Mouse (Mus musculus): ENCODE measurements around the gene Nat9. TPM values are rescaled to one million over a fixed set of nuclear protein-coding genes. Genes with fewer than 3 reads are reported as not detected.
A peak's percentile ranks its signal among the peaks of the same experiment; 100 is the strongest.

Nat9 gene
- polyA plus RNA-seq, 1 experiment from 2014 or later = 41.6 TPM

DNA sequence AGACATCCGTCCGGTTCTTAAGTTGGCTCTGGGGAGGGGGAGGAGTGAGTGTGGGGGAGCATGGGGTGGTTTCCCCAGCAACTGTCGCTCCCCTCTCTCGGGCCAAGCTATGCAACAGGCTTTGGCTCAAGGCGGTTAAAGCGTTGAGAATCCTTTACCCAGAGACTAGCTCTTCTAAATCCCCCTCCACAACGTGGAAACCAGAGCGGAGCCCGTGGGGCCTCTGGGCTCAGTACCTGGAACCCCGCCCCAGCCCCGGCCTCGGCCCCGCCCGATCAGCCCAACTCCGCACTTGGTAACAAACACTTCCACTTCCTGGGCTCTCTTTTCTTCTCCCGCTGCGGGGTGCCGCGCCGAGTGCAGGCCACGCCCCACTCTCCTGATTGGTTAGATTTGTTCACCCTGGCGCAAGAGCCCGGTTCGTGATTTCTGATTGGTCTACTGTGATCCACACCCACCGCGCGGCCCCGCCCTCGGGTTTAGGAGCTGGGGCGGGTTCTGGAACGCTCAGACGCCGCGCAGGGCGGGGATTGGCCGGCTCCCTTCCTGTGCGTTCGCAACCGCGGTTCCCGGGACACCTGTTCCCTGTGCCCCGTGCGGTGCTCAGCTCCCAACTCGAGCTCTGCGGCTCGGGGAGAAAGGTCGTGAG lies 24.7 kb downstream of the Nat9 start, which contains the start of gene Slc9a3r1:
TSS of gene Slc9a3r1 (plus strand) at position 510 of the 649 bp plus-strand sequence.
- Histone ChIP-seq H3K27me3 (peaks cover 42% of the 10 kb centered on the region), H3K4me3 (replicated peaks) (peak within 1 kb of the TSS; percentile 65), H3K9me3 (replicated peaks) (no peaks in the 10 kb centered on the region), H3K4me1 (peaks cover 35% of the 10 kb centered on the region), H3K27ac (replicated peaks) (0 out of 2 replicates have a peak within 1 kb of the TSS, but pooled peaks have one; percentile 58), H3K9ac (peak within 1 kb of the TSS; percentile 45), H3K36me3 (no peaks in the 10 kb centered on the region), H3K4me2 (replicated peaks) (peak within 1 kb of the TSS; percentile 94)
- WGBS = under 1% methylated on average over 47 of the region's 47 CpGs
- ATAC-seq (ENCODE audit: insufficient number of reproducible peaks, low FRiP score, low TSS enrichment, low read depth) = peak; percentile 96

DNA sequence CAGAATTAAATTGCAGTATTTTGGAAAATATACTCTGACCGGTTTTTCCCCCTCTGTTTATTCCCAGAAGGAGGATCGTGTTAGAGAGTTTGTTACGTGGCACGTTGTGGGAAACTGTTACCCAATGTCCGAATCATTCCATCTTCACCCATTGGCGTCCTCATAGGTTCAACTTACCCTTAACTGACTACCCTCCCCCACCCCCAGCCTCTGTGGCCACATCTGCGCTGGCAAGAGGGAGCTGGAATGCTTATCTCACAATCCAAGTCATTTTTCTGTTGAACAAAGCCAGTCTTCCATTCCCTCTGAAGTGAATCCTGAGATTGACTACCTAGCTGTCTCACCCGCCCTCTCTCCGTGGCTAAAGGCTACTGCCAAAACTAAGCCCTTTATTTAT lies 25.5 kb downstream of the Nat9 start:
- H3K36me3 ChIP-seq = no peaks in the 10 kb centered on the region
- H3K4me2 ChIP-seq (replicated peaks) = peak overlapping the region; percentile 94
- no peak overlapping the region for H3K9ac ChIP-seq
- no peak for ATAC-seq (ENCODE audit: insufficient number of reproducible peaks, low FRiP score, low TSS enrichment, low read depth)
- peak overlapping the region; percentile 65 for H3K4me3 ChIP-seq (replicated peaks)
- H3K9me3 ChIP-seq (replicated peaks) = no peaks in the 10 kb centered on the region
- peaks cover 35% of the 10 kb centered on the region for H3K4me1 ChIP-seq
- 16% methylated on average over 9 of the region's 9 CpGs for WGBS
- H3K27ac ChIP-seq (replicated peaks) = 0 out of 2 replicates have a peak overlapping the region, but pooled peaks have one; percentile 58
- H3K27me3 ChIP-seq = peaks cover 42% of the 10 kb centered on the region

DNA sequence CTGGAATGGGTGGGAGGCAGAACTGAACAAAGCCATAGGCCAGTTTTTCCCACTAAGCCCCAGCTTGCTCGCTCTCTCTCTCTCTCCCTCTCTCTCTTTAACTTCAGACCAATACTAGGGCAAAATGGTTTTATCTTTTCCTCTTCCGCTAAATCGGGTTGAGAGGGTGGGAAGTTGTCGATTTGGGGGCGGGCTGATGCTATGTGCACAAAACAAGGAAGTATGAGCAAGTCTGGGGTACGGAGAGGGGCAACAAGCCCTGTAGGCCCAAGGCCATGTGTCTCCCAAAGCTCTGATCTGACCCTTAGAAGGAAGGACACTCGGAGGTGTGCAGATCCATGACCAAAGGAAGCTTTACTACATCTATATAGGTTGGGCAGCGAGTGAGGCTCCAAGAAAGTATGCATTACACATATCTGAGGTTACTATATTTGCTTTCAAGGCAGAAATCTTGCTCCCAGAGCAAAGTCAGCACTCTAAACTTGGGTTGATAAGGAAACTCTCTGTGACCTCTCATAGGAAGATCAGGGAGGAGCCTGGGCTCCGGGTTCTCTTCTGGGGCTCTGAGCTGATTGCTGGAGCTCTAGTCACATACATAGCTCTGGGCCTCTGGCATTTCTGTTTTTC lies 26.0 kb downstream of the Nat9 start:
- WGBS = 62% methylated on average over 9 of the region's 9 CpGs
- H3K4me1 ChIP-seq = peaks cover 35% of the 10 kb centered on the region
- no peak overlapping the region for H3K4me3 ChIP-seq (replicated peaks)
- peaks cover 42% of the 10 kb centered on the region for H3K27me3 ChIP-seq
- no peak overlapping the region for H3K4me2 ChIP-seq (replicated peaks)
- no peaks in the 10 kb centered on the region for H3K36me3 ChIP-seq
- H3K9ac ChIP-seq = no peak overlapping the region
- H3K27ac ChIP-seq (replicated peaks) = no peak overlapping the region
- ATAC-seq (ENCODE audit: insufficient number of reproducible peaks, low FRiP score, low TSS enrichment, low read depth) = no peak
- no peaks in the 10 kb centered on the region for H3K9me3 ChIP-seq (replicated peaks)

DNA sequence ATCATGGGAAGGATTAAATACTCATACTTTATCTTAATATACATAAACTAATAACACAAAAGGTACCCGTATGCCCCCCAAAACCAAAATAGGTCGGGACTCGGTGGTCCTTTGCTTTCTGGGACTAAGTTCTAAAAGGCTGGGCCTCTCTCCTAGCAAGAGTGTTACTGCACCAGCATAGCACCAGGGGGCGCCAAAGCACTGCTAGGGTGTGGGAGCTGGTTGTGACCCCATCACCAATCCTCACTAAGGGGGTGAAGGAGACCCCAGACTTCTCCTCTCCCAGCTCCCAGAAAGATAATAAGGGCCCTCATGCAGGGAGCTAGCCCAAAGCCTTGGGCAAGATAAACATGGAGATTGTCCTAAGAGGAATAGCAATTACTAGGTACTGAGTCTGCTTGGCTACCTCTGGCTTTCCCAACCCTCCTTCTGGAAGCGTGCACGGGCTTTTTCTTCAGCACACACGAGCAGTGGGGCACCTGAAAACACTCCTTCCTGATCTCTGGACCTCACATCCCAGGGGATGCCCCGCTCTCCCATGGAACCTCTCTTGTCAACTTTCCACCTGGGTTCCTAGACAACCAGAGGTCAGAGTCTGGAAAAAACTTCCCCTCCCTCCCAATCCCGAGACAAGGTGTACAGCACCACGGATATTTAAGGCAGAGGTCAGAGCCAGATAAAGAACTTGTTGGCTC lies 26.6 kb downstream of the Nat9 start:
- Histone ChIP-seq H3K36me3 (no peaks in the 10 kb centered on the region), H3K27ac (replicated peaks) (no peak overlapping the region), H3K4me2 (replicated peaks) (no peak overlapping the region), H3K9me3 (replicated peaks) (no peaks in the 10 kb centered on the region), H3K4me3 (replicated peaks) (no peak overlapping the region), H3K9ac (no peak overlapping the region), H3K4me1 (peaks cover 35% of the 10 kb centered on the region), H3K27me3 (peaks cover 39% of the 10 kb centered on the region)
- no peak for ATAC-seq (ENCODE audit: insufficient number of reproducible peaks, low FRiP score, low TSS enrichment, low read depth)
- WGBS = 27% methylated on average over 10 of the region's 10 CpGs

DNA sequence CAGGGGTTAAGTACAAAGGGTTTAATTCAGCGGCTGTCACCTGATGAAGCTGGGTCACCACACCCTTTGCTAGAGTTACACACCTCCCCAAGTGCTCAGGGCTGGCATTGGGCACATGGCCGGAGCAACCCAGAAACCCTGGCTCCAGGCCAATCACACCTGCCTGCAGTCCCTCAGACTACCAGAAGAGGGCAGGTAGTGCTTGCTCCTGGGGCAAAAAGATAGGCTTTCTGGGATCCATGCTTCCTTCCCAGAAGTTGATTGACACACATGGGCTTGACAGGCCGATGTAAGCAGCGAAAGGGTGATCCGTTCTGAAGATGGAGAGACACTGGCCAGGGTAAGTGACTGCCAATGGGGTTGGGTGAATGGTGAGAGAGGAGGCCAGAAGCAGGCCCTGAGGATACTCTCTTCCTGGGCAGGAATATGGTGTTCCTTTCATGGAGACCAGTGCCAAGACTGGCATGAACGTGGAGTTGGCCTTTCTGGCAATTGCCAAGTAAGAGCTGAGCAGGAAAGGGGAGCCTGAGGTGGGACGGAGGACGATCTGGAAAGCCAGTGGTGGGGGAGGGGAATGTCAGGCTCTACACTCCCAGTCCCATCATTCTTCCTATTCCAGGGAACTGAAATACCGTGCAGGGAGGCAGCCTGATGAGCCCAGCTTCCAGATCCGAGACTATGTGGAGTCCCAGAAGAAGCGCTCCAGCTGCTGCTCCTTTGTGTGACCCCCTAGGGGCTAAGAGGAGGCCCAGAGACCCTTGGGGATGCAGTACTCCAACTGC lies 27.5 kb downstream of the Nat9 start:
- ATAC-seq (ENCODE audit: insufficient number of reproducible peaks, low FRiP score, low TSS enrichment, low read depth) = no peak
- Histone ChIP-seq H3K36me3 (no peaks in the 10 kb centered on the region), H3K27me3 (peaks cover 39% of the 10 kb centered on the region), H3K9me3 (replicated peaks) (no peaks in the 10 kb centered on the region), H3K4me1 (peaks cover 34% of the 10 kb centered on the region), H3K27ac (replicated peaks) (no peak overlapping the region), H3K4me2 (replicated peaks) (no peak overlapping the region), H3K9ac (no peak overlapping the region), H3K4me3 (replicated peaks) (no peak overlapping the region)
- 47% methylated on average over 11 of the region's 11 CpGs for WGBS

DNA sequence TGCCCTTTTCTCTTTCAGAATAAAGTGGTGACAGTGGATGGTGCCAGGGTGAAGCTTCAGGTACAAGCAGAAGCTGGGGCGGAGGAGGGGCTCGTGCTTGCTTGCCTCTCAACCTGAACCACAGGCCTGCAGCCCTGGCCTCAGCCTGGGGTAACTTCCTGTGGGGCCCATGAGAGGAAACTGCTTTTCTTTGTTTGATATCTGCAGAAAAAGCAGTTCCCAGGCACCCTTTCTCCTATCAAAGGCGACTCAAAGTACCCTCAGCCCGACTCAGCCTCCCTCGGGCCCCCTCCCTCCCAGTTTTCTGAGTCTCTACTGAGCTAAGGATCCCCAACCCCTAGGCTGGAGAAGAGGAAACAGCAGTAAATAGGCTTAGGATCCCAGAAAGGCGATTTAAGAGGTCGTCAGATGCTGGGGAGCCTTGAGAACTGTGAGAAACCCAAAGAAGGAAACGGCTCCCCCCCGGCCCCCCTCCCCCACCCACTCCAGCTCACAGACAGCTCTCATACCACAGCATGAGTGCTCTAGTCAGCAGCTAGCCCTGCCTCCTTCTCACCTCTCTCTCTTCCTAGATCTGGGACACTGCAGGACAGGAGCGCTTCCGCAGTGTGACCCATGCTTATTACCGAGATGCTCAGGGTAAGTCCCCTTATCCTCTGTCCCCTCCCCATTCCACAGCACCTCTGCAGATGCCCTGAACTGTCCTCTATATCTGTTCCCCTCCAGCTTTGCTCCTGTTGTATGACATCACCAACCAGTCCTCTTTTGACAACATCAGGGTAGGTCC lies 29.5 kb downstream of the Nat9 start:
- ATAC-seq (ENCODE audit: insufficient number of reproducible peaks, low FRiP score, low TSS enrichment, low read depth) = no peak
- Histone ChIP-seq H3K36me3 (no peaks in the 10 kb centered on the region), H3K9ac (no peak overlapping the region), H3K4me2 (replicated peaks) (no peak overlapping the region), H3K4me1 (peaks cover 22% of the 10 kb centered on the region), H3K4me3 (replicated peaks) (no peak overlapping the region), H3K27ac (replicated peaks) (no peak overlapping the region), H3K9me3 (replicated peaks) (no peaks in the 10 kb centered on the region), H3K27me3 (peaks cover 39% of the 10 kb centered on the region)
- whole genome bisulfite sequencing = 22% methylated on average over 12 of the region's 12 CpGs

DNA sequence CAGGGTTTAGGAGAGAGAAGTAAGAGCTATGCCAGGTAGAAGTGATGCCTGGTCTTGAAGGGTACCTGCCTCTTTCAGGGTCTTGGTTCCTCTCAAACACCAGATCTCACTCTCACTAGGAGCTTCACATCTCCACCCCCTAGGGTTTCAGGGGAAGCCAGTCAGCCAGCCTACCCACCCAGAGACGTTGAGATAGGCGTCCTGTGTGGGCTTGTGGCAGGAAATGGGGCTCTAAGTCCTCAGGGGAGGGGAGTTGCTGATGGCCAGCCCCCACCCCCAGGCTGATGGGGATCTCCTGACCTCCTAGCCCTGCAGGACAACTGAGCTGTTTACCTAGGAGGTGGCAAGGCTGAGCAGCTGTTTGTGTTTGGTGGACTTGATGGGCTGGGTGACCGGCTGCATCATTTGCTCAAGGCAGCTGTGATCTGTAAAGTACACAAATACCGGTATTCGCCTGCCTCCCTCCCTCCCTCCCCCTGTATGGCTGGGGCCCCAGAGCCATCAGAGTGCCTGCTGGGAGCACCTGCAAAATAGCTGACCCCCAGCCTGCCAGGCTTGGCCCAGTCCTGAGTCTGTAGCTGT lies 32.5 kb downstream of the Nat9 start:
- no peaks in the 10 kb centered on the region for H3K36me3 ChIP-seq
- H3K4me1 ChIP-seq = peaks cover 23% of the 10 kb centered on the region; the same call in 1 of the 2 replicates
- ATAC-seq (ENCODE audit: insufficient number of reproducible peaks, low FRiP score, low TSS enrichment, low read depth) = no peak
- H3K9me3 ChIP-seq (replicated peaks) = no peaks in the 10 kb centered on the region
- H3K27me3 ChIP-seq = peaks cover 40% of the 10 kb centered on the region
- H3K4me3 ChIP-seq (replicated peaks) = no peak overlapping the region
- H3K4me2 ChIP-seq (replicated peaks) = no peak overlapping the region
- no peak overlapping the region for H3K9ac ChIP-seq
- no peak overlapping the region for H3K27ac ChIP-seq (replicated peaks)
- 12% methylated on average over 5 of the region's 5 CpGs for WGBS

DNA sequence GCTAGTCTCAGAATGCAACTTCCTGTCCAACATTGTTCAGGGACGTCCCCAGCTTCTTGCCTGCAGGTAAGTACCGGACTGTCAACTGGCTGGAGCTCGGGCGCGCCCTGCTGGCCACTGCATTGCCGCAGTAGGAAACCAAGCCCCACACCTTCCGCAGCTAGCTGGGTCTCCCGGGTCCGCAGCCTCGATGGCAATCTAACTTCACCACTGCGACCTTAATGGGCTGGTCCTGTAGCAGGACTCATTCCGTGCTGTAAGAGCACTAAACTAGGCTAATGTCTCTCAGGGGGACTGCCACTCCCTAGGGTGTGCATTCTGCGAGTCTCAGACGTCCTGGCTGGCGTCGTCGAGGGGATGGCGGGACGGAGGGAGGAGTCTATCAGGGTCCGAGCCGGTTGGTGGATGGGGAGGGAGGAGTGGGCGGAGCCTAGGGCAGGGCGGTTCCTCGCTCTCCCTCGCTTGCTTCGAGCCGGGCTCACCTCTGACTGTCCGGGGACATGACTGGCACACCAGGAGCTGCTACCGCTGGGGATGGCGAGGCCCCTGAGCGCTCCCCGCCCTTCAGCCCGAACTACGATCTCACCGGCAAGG lies 33.9 kb downstream of the Nat9 start:
- peak overlapping the region; percentile 49 for H3K4me2 ChIP-seq (replicated peaks)
- H3K27me3 ChIP-seq = peaks cover 40% of the 10 kb centered on the region
- peak overlapping the region; percentile 31 for H3K4me3 ChIP-seq (replicated peaks)
- no peaks in the 10 kb centered on the region for H3K36me3 ChIP-seq
- ATAC-seq (ENCODE audit: insufficient number of reproducible peaks, low FRiP score, low TSS enrichment, low read depth) = peak; percentile 63
- WGBS = under 1% methylated on average over 35 of the region's 35 CpGs
- H3K9me3 ChIP-seq (replicated peaks) = no peaks in the 10 kb centered on the region
- H3K9ac ChIP-seq = no peak overlapping the region
- peaks cover 23% of the 10 kb centered on the region; the same call in 1 of the 2 replicates for H3K4me1 ChIP-seq
- no peak overlapping the region for H3K27ac ChIP-seq (replicated peaks)

DNA sequence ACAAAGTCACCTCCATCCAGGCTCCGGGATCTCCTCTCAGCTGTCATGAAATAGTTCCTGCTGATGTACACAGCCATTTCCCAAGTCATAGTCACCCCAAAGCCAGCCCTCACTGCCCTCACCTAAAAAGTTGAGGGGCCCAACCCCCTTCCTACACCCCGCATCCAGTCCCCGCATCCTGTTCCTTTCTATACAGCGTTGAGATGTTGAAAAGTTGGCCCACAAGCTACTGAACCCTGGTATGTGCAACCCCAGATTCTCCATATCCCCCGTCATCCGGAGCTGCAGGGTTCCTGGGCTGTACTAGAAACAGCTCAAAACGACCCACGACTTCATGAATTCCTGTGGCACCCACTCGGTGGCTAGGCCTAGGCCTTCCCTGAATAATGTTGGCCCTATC lies 34.6 kb downstream of the Nat9 start:
- no peak for ATAC-seq (ENCODE audit: insufficient number of reproducible peaks, low FRiP score, low TSS enrichment, low read depth)
- Histone ChIP-seq H3K36me3 (no peaks in the 10 kb centered on the region), H3K9ac (no peak overlapping the region), H3K4me3 (replicated peaks) (no peak overlapping the region), H3K9me3 (replicated peaks) (no peaks in the 10 kb centered on the region), H3K4me1 (peaks cover 20% of the 10 kb centered on the region; the same call in 1 of the 2 replicates), H3K27me3 (peaks cover 40% of the 10 kb centered on the region), H3K27ac (replicated peaks) (no peak overlapping the region), H3K4me2 (replicated peaks) (no peak overlapping the region)
- 80% methylated on average over 9 of the region's 9 CpGs for WGBS

Data from embryonic facial prominence, embryonic 15.5 days (tissue).